Mouse (Mus musculus) hindbrain, embryonic 15.5 days (tissue): ENCODE results near the gene Olfr789. TPM values are rescaled to one million over a fixed set of nuclear protein-coding genes. Genes with fewer than 3 reads are reported as not detected.

Experiments used
- ATAC-seq: fragments of 200-750 bp; cut with Nextera tagmentation; 2 replicates; pipeline ENCODE4 v1.8.0; 2017; ENCODE audit warnings: low read depth, moderate number of reproducible peaks, moderate TSS enrichment; ENCODE audit not compliant: low FRiP score
- H3K27ac ChIP-seq: fragments of 300-500 bp; sonication (generic); replicated peaks from 2 replicates; pipeline ENCODE4 v1.5.1; 2015; ENCODE audit warnings: mild to moderate bottlenecking, inconsistent platforms
- H3K27me3 ChIP-seq: fragments of 300-500 bp; sonication (generic); 2 replicates; pipeline ENCODE4 v1.6.1; 2015; ENCODE audit warnings: control low read depth, inconsistent platforms
- H3K36me3 ChIP-seq: fragments of 300-500 bp; sonication (generic); 2 replicates; pipeline ENCODE4 v1.6.1; 2015; ENCODE audit warnings: control low read depth, inconsistent platforms
- H3K4me1 ChIP-seq: fragments of 300-500 bp; sonication (generic); replicated peaks from 2 replicates; pipeline ENCODE4 v1.6.1; 2015; ENCODE audit warnings: control low read depth, inconsistent platforms
- H3K4me2 ChIP-seq: fragments of 300-500 bp; sonication (generic); 2 replicates; pipeline ENCODE4 v1.6.1; 2015; ENCODE audit warnings: moderate library complexity, mild to moderate bottlenecking, inconsistent platforms
- H3K4me3 ChIP-seq: fragments of 300-500 bp; sonication (generic); 2 replicates; pipeline ENCODE4 v1.5.1; 2015; ENCODE audit warnings: mild to moderate bottlenecking, inconsistent platforms
- H3K9ac ChIP-seq: fragments of 300-500 bp; sonication (generic); 2 replicates; pipeline ENCODE4 v1.6.1; 2015; ENCODE audit warnings: inconsistent platforms
- H3K9me3 ChIP-seq: fragments of 300-500 bp; sonication (generic); 2 replicates; pipeline ENCODE4 v1.6.1; 2016; ENCODE audit warnings: control low read depth, inconsistent platforms
- WGBS: fragments of 180-500 bp; shearing (Covaris S2); methylation state at CpG from one replicate; pipeline ENCODE4 v1.1.7; 2015; 5-methylcytosine and 5-hydroxymethylcytosine counted together
- polyA plus RNA-seq: library from polyadenylated mRNA; unstranded; fragments of >200 nt; fragmentation: Nextera tagmentation; extraction: Ambion mirVana; gene quantifications from 2 replicates; pipeline ENCODE4 v1.2.1, GENCODE M21; 2015

Gene Olfr789
- polyA plus RNA-seq: not detected in 2 replicates

GRCm38 (mm10) chr10:129484452-129484851 is at the start of gene Olfr789:
Olfr789 (plus strand) TSS chr10:129484752.
- Histone ChIP-seq H3K9me3 (no peaks in the 10 kb centered on the region), H3K9ac (no peak within 1 kb of the TSS), H3K27me3 (no peaks in the 10 kb centered on the region), H3K4me1 (no peaks in the 10 kb centered on the region), H3K36me3 (no peaks in the 10 kb centered on the region), H3K27ac (no peak within 1 kb of the TSS), H3K4me3 (no peak within 1 kb of the TSS), H3K4me2 (no peak within 1 kb of the TSS)
- no peak for ATAC-seq
- 72% methylated on average over 2 of the region's 2 CpGs for WGBS

GRCm38 (mm10) chr10:129461562-129461961 is 23.0 kb upstream of the Olfr789 start, which contains the start of gene Olfr787:
Olfr787 (plus strand) TSS chr10:129461862.
- H3K27me3 ChIP-seq: no peaks in the 10 kb centered on the region
- 87% methylated on average over 3 of the region's 3 CpGs for WGBS

DNA sequence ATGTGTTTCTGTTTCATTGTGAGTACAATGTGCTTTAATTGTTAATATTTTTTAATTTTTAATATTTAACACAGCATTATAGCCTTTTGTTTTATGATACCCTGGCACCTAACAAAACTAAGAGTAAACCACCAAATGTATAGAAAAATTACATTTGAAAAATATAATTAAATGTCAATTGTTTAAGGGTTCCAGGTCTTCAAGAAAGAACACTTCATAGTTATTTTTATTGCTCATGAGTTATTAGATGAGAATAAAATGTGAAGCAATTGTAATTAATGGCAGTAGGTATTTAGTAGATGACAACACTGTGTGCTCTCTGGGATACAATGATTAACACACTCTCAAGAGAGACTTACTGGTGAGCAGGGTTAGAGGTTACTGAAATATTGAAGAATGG is 13.9 kb upstream of the Olfr789 start, which contains the start of gene Olfr788:
Gene Olfr788 (plus strand): TSS at position 301 of the 400 bp plus-strand sequence.
- no peak for ATAC-seq
- H3K9me3 ChIP-seq: no peaks in the 10 kb centered on the region

More at GRCm38 (mm10) chr10:129461562-129461961, 23.0 kb upstream of the Olfr789 start, which contains the start of gene Olfr787:
- Histone ChIP-seq H3K4me2 (no peak within 1 kb of the TSS), H3K27ac (no peak within 1 kb of the TSS), H3K9me3 (no peaks in the 10 kb centered on the region), H3K4me1 (no peaks in the 10 kb centered on the region), H3K9ac (no peak within 1 kb of the TSS), H3K36me3 (no peaks in the 10 kb centered on the region), H3K4me3 (no peak within 1 kb of the TSS)
- ATAC-seq: no peak

DNA sequence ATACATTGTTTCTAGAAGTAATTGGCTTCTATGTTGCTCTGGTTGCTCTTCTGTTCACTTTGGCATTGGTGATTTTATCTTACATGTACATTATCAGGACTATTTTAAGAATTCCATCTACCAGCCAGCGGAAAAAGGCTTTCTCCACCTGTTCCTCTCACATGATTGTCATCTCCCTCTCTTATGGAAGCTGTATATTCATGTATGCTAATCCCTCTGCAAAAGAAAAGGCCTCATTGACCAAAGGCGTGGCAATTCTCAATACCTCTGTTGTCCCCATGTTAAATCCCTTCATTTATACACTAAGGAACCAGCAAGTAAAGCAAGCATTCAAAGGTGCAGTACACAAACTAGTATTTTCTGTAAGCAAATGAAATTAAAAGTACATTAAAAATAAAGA is 11.3 kb upstream of the Olfr789 start:
- Histone ChIP-seq H3K4me3 (no peak overlapping the region), H3K9me3 (no peaks in the 10 kb centered on the region), H3K27ac (no peak overlapping the region), H3K27me3 (no peaks in the 10 kb centered on the region), H3K4me1 (no peaks in the 10 kb centered on the region), H3K36me3 (no peaks in the 10 kb centered on the region), H3K4me2 (no peak overlapping the region), H3K9ac (no peak overlapping the region)
- WGBS: 71% methylated on average over 2 of the region's 2 CpGs
- ATAC-seq: no peak

More for the DNA sequence above, 13.9 kb upstream of the Olfr789 start, which contains the start of gene Olfr788:
- Histone ChIP-seq H3K27ac (no peak within 1 kb of the TSS), H3K27me3 (no peaks in the 10 kb centered on the region), H3K4me1 (no peaks in the 10 kb centered on the region), H3K4me3 (no peak within 1 kb of the TSS), H3K9ac (no peak within 1 kb of the TSS), H3K36me3 (no peaks in the 10 kb centered on the region), H3K4me2 (no peak within 1 kb of the TSS)

- Histone ChIP-seq H3K9me3 (no peaks in the 10 kb centered on the region), H3K4me1 (no peaks in the 10 kb centered on the region), H3K9ac (no peak overlapping the region), H3K4me2 (no peak overlapping the region), H3K4me3 (no peak overlapping the region), H3K27me3 (no peaks in the 10 kb centered on the region), H3K27ac (no peak overlapping the region), H3K36me3 (no peaks in the 10 kb centered on the region)
- no peak for ATAC-seq
Observed at GRCm38 (mm10) chr10:129473723-129474122, 10.8 kb upstream of the Olfr789 start.

GRCm38 (mm10) chr10:129490101-129490500 is 5.5 kb downstream of the Olfr789 start:
- no peak overlapping the region for H3K9ac ChIP-seq
- ATAC-seq: no peak
- H3K9me3 ChIP-seq: no peaks in the 10 kb centered on the region
- no peaks in the 10 kb centered on the region for H3K36me3 ChIP-seq
- H3K4me2 ChIP-seq: no peak overlapping the region
- no peaks in the 10 kb centered on the region for H3K4me1 ChIP-seq
- WGBS: 87% methylated on average over 2 of the region's 2 CpGs
- H3K27ac ChIP-seq: no peak overlapping the region
- H3K27me3 ChIP-seq: no peaks in the 10 kb centered on the region
- no peak overlapping the region for H3K4me3 ChIP-seq

DNA sequence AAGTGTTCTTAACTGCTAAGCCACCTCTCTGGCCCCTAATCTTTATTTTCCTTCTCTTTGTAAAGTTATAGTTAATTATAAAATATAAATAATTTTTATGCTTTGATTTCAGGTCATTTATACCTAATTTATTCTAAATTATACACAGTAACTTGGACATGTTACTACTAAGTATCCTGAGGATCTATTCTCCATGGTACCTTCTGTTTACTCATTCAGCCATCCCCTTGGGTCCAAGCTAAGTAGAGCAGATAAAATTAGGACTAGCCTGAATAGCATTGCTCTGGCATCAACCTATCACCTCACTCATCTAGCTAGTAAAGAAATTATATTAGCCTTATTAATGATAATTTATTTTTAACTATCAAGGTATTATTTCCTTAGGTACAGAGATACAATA is 13.6 kb downstream of the Olfr789 start, which contains the start of gene Olfr790:
Gene Olfr790 (plus strand): TSS at position 301 of the 400 bp plus-strand sequence.
- Histone ChIP-seq H3K36me3 (no peaks in the 10 kb centered on the region), H3K4me3 (no peak within 1 kb of the TSS), H3K27ac (no peak within 1 kb of the TSS), H3K4me1 (no peaks in the 10 kb centered on the region), H3K27me3 (no peaks in the 10 kb centered on the region), H3K9me3 (no peaks in the 10 kb centered on the region), H3K9ac (no peak within 1 kb of the TSS), H3K4me2 (no peak within 1 kb of the TSS)
- no peak for ATAC-seq

DNA sequence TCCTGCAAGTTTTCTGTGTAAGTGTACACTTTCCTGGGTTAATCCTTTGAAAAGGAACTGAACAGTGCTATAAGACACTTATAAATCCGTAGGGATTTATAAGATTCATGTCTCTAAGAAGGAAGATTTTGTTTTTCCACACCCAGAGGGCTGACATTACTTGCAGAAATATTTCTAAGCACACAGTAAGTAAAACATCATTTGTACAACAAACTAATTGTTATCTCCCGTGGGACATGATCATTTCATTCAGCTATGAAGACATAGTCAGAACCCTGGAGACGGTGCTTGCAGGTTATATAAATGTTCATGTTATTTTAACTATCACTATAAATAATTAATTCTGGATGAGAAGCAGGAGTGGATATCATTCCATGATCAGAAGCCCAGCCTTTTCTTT is 36.9 kb downstream of the Olfr789 start, which contains the start of gene Olfr791:
Gene Olfr791 (plus strand): TSS at position 301 of the 400 bp plus-strand sequence.
- Histone ChIP-seq H3K36me3 (no peaks in the 10 kb centered on the region), H3K4me3 (no peak within 1 kb of the TSS), H3K27ac (no peak within 1 kb of the TSS), H3K4me2 (no peak within 1 kb of the TSS), H3K27me3 (no peaks in the 10 kb centered on the region), H3K4me1 (no peaks in the 10 kb centered on the region), H3K9me3 (no peaks in the 10 kb centered on the region), H3K9ac (no peak within 1 kb of the TSS)
- 71% methylated on average over 3 of the region's 3 CpGs for WGBS
- ATAC-seq: no peak

DNA sequence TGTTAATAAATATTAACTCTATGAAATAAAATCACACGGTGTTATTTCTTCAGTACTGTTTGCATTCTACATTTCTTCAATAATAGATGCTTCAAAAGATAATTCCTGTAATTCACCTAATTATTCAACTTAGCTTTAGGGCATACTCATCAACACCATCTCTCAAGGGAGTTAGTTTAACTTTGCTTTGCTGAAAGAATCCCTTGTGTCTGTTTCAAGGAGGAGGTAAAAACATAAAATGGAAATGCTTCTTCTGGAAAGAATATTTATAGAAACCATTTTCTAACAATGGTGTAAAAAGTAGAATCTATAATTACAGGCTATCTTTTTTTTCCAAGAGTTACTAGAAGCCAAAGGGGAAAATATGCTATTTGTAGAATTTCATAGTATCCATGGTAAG is 54.3 kb downstream of the Olfr789 start, which contains the start of gene Olfr792:
Gene Olfr792 (plus strand): TSS at position 301 of the 400 bp plus-strand sequence.
- WGBS: 60% methylated on average over 1 of the region's 1 CpGs
- Histone ChIP-seq H3K27me3 (no peaks in the 10 kb centered on the region), H3K9me3 (no peaks in the 10 kb centered on the region), H3K4me1 (no peaks in the 10 kb centered on the region), H3K9ac (no peak within 1 kb of the TSS), H3K4me2 (no peak within 1 kb of the TSS), H3K36me3 (no peaks in the 10 kb centered on the region), H3K27ac (no peak within 1 kb of the TSS), H3K4me3 (no peak within 1 kb of the TSS)
- no peak for ATAC-seq

Other genes with a start within 250 kb of the Olfr789 start
- not detected in 2 replicates for gene Olfr774, start 248.5 kb upstream of the Olfr789 start, polyA plus RNA-seq
- not detected in 2 replicates for gene Olfr775, start 236.3 kb upstream of the Olfr789 start, polyA plus RNA-seq
- gene Olfr776, start 225.6 kb upstream of the Olfr789 start, polyA plus RNA-seq: not detected in 2 replicates
- not detected in 2 replicates for gene Olfr777, start 213.3 kb upstream of the Olfr789 start, polyA plus RNA-seq
- not detected in 2 replicates for gene Olfr780, start 166.6 kb upstream of the Olfr789 start, polyA plus RNA-seq
- gene Olfr781, start 155.9 kb upstream of the Olfr789 start, polyA plus RNA-seq: not detected in 2 replicates
- not detected in 2 replicates for gene Olfr782, start 135.9 kb upstream of the Olfr789 start, polyA plus RNA-seq
- gene Olfr784, start 100.7 kb upstream of the Olfr789 start, polyA plus RNA-seq: 0.13 and 0.16 TPM in 2 replicates
- not detected in 2 replicates for gene Olfr785, start 79.3 kb upstream of the Olfr789 start, polyA plus RNA-seq
- gene Olfr786, start 57.4 kb upstream of the Olfr789 start, polyA plus RNA-seq: not detected in 2 replicates
- not detected in 2 replicates for gene Olfr787, start 22.9 kb upstream of the Olfr789 start, polyA plus RNA-seq
- gene Olfr788, start 13.8 kb upstream of the Olfr789 start, polyA plus RNA-seq: not detected in 2 replicates
- gene Olfr790, start 13.7 kb downstream of the Olfr789 start, polyA plus RNA-seq: not detected in 2 replicates
- not detected in 2 replicates for gene Olfr791, start 37.0 kb downstream of the Olfr789 start, polyA plus RNA-seq
- gene Olfr792, start 54.4 kb downstream of the Olfr789 start, polyA plus RNA-seq: not detected in 2 replicates
- not detected in 2 replicates for gene Olfr794, start 82.9 kb downstream of the Olfr789 start, polyA plus RNA-seq
- not detected in 2 replicates for gene Olfr796, start 127.8 kb downstream of the Olfr789 start, polyA plus RNA-seq
- gene Olfr798, start 143.2 kb downstream of the Olfr789 start, polyA plus RNA-seq: not detected in 2 replicates
- not detected in 2 replicates for gene Olfr799, start 152.7 kb downstream of the Olfr789 start, polyA plus RNA-seq
- not detected in 2 replicates for gene Olfr800, start 172.9 kb downstream of the Olfr789 start, polyA plus RNA-seq
- not detected in 2 replicates for gene Olfr801, start 189.1 kb downstream of the Olfr789 start, polyA plus RNA-seq
- 0.04 TPM in 1 of 2 replicates, not detected in the other for gene Olfr802, start 203.4 kb downstream of the Olfr789 start, polyA plus RNA-seq
- not detected in 2 replicates for gene Olfr803, start 209.5 kb downstream of the Olfr789 start, polyA plus RNA-seq
- not detected in 2 replicates for gene Olfr804, start 218.5 kb downstream of the Olfr789 start, polyA plus RNA-seq
- not detected in 2 replicates for gene Olfr805, start 244.6 kb downstream of the Olfr789 start, polyA plus RNA-seq